Mouse (Mus musculus) stomach, embryonic 14.5 days (tissue): ENCODE measurements around the gene Olfr354. TPM values are rescaled to one million over a fixed set of nuclear protein-coding genes. Genes with fewer than 3 reads are reported as not detected.

Source experiments
- polyA plus RNA-seq: library from polyadenylated mRNA; unstranded; fragments of >200 nt; fragmentation: Nextera tagmentation; extraction: Ambion mirVana; gene quantifications from 2 replicates; pipeline ENCODE4 v1.2.1, GENCODE M21; 2014

The Olfr354 gene
- polyA plus RNA-seq, 1 experiment from 2014 or later, result not detected

Other genes starting within 250 kb of the Olfr354 start
- not detected in 2 replicates for gene Olfr346, start 219.9 kb upstream of the Olfr354 start, polyA plus RNA-seq
- not detected in 2 replicates for gene Olfr347, start 173.8 kb upstream of the Olfr354 start, polyA plus RNA-seq
- not detected in 2 replicates for gene Olfr348, start 121.4 kb upstream of the Olfr354 start, polyA plus RNA-seq
- not detected in 2 replicates for gene Olfr50, start 115.1 kb upstream of the Olfr354 start, polyA plus RNA-seq
- not detected in 2 replicates for gene Olfr3, start 88.6 kb upstream of the Olfr354 start, polyA plus RNA-seq
- gene Olfr350, start 59.4 kb upstream of the Olfr354 start, polyA plus RNA-seq, result not detected in 2 replicates
- gene Olfr351, start 43.0 kb upstream of the Olfr354 start, polyA plus RNA-seq, result not detected in 2 replicates
- gene Olfr352, start 37.2 kb upstream of the Olfr354 start, polyA plus RNA-seq, result not detected in 2 replicates
- gene Olfr353, start 12.7 kb upstream of the Olfr354 start, polyA plus RNA-seq, result not detected in 2 replicates
- gene Olfr355, start 23.2 kb downstream of the Olfr354 start, polyA plus RNA-seq, result not detected in 2 replicates
- gene Olfr356, start 31.4 kb downstream of the Olfr354 start, polyA plus RNA-seq, result not detected in 2 replicates
- gene Olfr357, start 88.1 kb downstream of the Olfr354 start, polyA plus RNA-seq, result not detected in 2 replicates
- gene Olfr358, start 103.7 kb downstream of the Olfr354 start, polyA plus RNA-seq, result not detected in 2 replicates
- not detected in 2 replicates for gene Olfr360, start 160.1 kb downstream of the Olfr354 start, polyA plus RNA-seq
- gene Olfr361, start 183.6 kb downstream of the Olfr354 start, polyA plus RNA-seq, result not detected in 2 replicates
- not detected in 2 replicates for gene Olfr362, start 212.2 kb downstream of the Olfr354 start, polyA plus RNA-seq
- not detected in 2 replicates for gene Olfr364-ps1, start 233.6 kb downstream of the Olfr354 start, polyA plus RNA-seq